Mouse (Mus musculus) thymus, postnatal 0 days (tissue): Measurements from ENCODE around the gene Pla2g5. TPM values are rescaled to one million over a fixed set of nuclear protein-coding genes. Genes with fewer than 3 reads are reported as not detected.
"Not testable (repeated sequence)": the region's sequence is repeated elsewhere in the genome, so short reads cannot be mapped to it uniquely, and the experiment has no call there.

ENCODE experiments used
- DNase-seq: peaks from one replicate; pipeline ENCODE4 v3.0.0-alpha.2; 2015; ENCODE audit warnings: low spot score
- polyA plus RNA-seq: library from polyadenylated mRNA; unstranded; fragments of >200 nt; fragmentation: Nextera tagmentation; extraction: Ambion mirVana; gene quantifications from 2 replicates; pipeline ENCODE4 v1.2.1, GENCODE M21; 2015

The Pla2g5 gene
- polyA plus RNA-seq, 1 experiment from 2014 or later = 0.16 TPM

GRCm38 (mm10) chr4:138858446-138858845, 4.8 kb downstream of the Pla2g5 start:
- DNase-seq = no peak

GRCm38 (mm10) chr4:138857576-138857975, 5.7 kb downstream of the Pla2g5 start:
- no peak for DNase-seq

- peak; percentile 75 for DNase-seq
Measured at GRCm38 (mm10) chr4:138856491-138856890, 6.8 kb downstream of the Pla2g5 start.

GRCm38 (mm10) chr4:138855092-138855632, 8.1 kb downstream of the Pla2g5 start:
- DNase-seq = no peak

- DNase-seq = no peak
Measured at GRCm38 (mm10) chr4:138852961-138853360, 10.3 kb downstream of the Pla2g5 start.

GRCm38 (mm10) chr4:138851463-138851862, 11.8 kb downstream of the Pla2g5 start:
- DNase-seq = peak; percentile 59

GRCm38 (mm10) chr4:138841386-138841785, 21.9 kb downstream of the Pla2g5 start:
- DNase-seq = no peak

- DNase-seq = no peak
Measured at GRCm38 (mm10) chr4:138840726-138841125, 22.6 kb downstream of the Pla2g5 start.

GRCm38 (mm10) chr4:138839806-138840205, 23.5 kb downstream of the Pla2g5 start:
- no peak for DNase-seq

- no peak for DNase-seq
Measured at GRCm38 (mm10) chr4:138827147-138827546, 36.1 kb downstream of the Pla2g5 start.

GRCm38 (mm10) chr4:138825751-138826567, 37.3 kb downstream of the Pla2g5 start:
- DNase-seq = no peak

- no peak for DNase-seq
Measured at GRCm38 (mm10) chr4:138824660-138825059, 38.6 kb downstream of the Pla2g5 start.

GRCm38 (mm10) chr4:138824161-138824560, 39.1 kb downstream of the Pla2g5 start:
- DNase-seq = not testable (repeated sequence)

- DNase-seq = no peak
Measured at GRCm38 (mm10) chr4:138821036-138821435, 42.2 kb downstream of the Pla2g5 start.

- no peak for DNase-seq
Measured at GRCm38 (mm10) chr4:138819101-138819500, 44.2 kb downstream of the Pla2g5 start.

GRCm38 (mm10) chr4:138817736-138818135, 45.5 kb downstream of the Pla2g5 start:
- no peak for DNase-seq

GRCm38 (mm10) chr4:138816166-138816565, 47.1 kb downstream of the Pla2g5 start:
- DNase-seq = no peak

- DNase-seq = no peak
Measured at GRCm38 (mm10) chr4:138806920-138807541, 56.3 kb downstream of the Pla2g5 start.

GRCm38 (mm10) chr4:138806160-138806559, 57.1 kb downstream of the Pla2g5 start:
- DNase-seq = no peak

GRCm38 (mm10) chr4:138805248-138805647, 58.0 kb downstream of the Pla2g5 start:
- no peak for DNase-seq

- DNase-seq = no peak
Measured at GRCm38 (mm10) chr4:138802917-138803316, 60.4 kb downstream of the Pla2g5 start.

GRCm38 (mm10) chr4:138801631-138802030, 61.7 kb downstream of the Pla2g5 start:
- no peak for DNase-seq
